Mouse (Mus musculus) WW6 (cell line): ENCODE measurements around the gene Lrrc75b.

Experiments
- DNase-seq: peaks from one replicate; pipeline ENCODE4 v3.0.0-alpha.2; 2013; ENCODE audit warnings: low read depth, low spot score

Lrrc75b gene

DNA sequence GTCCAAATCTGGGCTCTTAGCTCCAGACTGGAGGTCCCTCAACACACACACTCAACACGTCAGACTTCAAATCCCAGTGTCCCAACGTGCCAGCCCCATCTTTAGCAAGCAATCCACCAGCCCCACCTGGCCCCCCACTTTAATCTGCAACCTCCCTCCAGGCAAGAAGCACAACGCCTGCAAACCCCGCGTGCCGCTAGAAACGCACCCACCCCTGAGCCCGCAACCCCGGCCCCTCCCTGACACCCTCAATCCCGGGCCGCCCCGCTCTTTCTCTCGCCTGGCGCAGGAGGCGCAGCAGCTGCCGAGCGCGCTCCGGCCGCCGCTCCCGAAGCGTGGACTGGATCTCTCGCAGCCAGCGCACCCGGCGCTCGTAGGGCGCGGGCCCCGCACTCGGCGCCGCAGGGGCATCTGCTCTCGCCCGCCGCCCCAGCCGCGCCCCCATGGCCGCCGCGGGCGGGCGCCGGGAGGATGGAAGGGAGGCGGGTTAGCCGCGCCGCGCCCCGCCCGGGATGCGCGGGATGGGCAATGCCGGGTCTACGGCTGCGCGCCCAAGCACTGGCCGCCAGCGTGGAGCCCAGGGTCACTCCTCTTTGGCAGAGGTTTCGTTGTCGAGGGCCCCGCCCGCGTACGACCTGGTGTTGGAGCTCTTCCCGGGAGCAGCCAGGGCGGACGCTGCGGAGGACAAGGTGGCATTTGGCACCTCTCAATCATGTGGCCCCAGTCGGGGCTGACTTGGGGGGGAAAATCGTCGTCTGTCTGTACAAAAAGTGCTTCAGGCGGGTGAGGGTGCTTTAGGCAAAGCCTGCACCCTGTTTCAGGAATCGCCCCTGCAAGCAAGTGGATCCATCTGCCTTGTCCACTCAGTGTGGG lies at the start of gene Lrrc75b:
Gene Lrrc75b, minus strand, starts transcription at position 655 of the 873 bp plus-strand sequence.
- no peak for DNase-seq

DNA sequence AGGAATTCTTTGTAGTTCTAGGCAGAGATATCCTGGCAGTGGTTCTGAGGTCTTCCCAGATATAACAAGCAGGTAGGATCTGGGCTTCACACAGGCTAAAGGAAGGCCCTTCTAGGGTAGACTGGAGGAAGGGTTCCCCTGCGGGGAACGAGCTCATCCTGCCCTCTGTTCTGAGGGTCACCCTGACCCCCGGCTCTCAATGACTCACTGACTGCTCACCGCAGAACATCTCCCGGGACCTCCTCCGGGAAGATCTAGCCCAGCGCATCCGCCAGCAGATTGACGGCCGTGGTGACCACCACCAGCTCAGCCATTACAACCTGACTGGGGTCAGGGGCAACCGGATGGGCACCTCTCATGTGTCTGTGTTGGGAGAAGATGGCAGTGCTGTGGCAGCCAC lies 48.8 kb upstream of the Lrrc75b start:
- no peak for DNase-seq

DNA sequence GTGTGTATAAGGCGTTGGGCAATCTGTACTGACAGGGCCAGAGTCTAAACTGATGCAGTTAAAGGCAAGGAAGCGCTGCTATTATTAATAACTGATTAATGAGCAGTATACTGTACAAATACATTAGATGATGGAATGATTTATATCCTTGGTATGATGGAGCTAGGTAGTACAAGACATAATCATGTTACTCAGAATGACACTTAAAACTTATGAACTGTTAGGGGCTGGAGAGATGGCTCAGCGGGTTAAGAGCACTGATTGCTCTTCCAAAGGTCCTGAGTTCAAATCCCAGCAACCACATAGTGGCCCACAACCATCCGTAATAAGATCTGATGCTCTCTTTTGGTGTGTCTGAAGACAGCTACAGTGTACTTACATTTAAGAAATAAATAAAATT lies 47.1 kb upstream of the Lrrc75b start:
- no peak for DNase-seq

DNA sequence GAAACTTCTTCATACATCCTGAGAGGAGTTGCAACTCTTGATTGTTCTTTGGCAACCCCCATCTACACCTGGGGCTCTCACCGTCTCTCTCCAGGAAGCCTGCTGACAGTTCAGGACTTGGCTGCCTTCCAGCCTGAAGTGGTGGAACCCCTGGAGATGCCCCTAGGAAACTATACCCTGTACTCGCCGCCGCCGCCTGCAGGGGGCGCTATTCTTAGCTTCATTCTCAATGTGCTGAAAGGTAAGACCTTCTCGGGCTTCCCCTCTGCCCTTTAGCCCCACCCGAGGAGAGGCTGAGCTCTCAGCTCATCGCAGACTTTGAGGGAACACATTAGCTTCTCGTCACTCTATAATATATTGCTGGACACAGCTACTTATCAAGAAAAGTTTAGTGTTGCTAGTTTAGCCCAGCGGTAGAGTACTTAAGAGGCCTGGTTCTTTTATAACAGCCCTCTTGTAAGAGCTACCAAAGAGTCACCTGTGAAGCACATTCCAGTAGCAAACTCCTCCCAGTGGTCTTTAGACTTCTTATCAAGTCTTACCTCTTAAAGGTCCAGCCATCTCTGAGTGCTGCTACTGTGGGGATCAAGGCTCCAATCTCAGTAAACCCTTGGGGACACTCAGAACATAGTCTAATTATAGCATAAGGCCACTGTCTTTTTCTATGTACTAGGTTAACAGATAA lies 45.2 kb upstream of the Lrrc75b start:
- peak; percentile 42 for DNase-seq

DNA sequence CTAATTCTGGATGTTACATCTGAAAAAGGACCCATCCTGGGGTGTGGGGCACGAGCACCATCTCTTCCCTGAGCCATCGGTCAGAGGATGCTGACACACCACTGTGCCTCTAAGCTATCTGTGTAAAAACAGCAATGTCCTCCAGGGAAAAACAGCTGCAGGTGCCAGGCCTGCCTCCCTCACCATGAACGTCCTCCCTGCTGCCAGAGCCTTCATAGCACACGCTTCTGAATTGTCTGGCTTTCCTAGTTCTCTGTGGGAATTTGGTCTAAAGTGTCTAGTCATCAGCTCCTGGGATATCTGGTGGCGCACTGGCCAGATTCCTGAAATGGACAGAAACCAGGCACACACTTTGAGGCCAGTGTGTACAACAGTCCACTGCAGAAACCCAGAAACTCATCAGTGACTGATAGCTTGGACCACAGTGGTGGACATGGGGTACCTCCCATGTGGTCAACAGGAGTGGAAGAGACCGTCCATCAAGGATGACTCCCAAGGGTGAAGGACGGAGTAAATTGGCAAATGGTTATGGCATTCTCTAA lies 40.1 kb upstream of the Lrrc75b start:
- no peak for DNase-seq

DNA sequence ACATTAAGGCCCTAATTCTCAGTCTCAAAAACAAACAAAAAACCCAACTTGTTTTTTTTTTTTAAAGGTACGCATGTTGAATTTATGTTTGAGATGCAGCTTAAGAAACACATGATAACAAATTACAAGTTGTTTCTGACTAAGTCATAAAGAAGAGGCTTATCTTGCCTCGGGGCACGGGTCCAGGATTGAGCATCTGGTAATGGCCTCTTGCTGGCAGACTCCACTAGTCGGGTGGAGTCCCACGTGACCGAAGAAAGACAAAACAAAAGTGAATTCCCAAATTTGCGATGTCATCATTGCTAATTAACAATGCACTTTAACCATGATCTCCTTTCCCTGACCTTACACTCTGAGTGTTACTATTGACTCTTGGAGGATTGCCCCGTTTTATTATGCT lies 35.9 kb upstream of the Lrrc75b start:
- no peak for DNase-seq

DNA sequence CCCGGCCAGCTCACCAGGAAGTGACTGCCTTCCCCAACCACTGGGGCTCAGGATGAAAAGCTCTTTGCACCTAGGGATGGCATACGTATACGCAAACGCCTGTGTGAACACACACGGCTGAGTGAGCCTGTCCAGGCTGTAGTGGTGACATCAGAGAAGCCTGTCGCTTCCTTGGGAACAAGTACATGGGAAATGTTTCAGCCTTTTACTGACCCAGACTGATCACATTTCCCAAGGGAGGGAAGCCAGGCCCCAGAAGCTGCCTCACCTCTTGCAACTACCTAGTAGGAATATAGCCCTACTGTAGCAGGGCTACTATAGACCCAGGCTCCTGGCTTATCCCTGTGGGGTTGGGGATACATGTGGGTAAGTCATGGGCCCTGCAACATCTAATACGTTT lies 32.5 kb upstream of the Lrrc75b start:
- DNase-seq: no peak

DNA sequence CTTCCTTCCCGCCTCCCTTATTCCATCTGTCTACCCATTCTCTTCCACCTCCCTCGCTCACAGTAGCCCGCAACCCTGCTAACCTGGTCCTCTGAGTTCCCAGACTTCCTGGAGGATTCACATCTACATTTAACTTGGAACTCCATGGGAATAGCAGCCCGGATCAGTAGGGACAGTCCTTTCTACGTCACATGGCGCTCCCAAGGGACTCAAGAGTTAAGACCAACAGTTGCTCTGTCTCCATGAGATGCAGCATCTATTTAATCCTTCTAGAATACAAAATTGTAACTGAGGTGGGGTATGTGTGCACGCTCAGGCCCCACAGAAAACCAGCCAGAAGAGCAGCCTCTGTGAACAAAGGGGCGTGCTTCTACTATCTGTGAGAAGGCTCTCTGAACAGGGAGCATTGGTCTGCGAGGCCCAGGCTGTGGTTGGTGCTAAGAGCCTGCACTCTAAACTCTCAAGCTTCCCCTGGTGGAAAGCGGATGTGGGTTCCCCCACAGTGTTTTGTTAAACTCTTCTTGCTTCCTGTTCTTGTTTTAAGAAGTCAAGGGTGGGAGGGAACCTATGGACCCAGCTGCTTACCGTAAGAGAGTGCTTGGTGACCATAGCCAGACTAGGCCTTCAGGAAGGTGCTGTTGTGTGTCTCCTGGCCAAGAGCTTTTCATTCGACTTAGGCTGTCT lies 31.2 kb upstream of the Lrrc75b start:
- DNase-seq: no peak

DNA sequence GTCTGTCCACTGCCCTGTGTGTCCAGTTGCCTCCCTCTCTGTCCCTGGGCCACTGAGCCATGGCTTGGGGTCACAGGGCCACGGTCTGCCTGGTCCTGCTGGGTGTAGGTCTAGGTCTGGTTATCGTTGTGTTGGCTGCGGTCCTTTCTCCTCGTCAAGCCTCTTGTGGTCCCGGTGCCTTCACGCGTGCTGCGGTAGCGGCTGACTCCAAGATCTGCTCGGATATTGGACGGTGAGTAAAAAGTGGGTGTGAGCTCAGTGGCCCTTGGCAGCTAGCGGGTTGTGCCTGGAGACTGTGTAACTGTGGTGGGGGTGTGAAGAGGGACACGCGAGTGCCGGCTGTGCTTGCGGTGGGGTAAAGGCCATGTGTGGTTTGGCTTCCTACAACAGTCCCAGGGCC lies 29.5 kb upstream of the Lrrc75b start:
- DNase-seq: no peak

DNA sequence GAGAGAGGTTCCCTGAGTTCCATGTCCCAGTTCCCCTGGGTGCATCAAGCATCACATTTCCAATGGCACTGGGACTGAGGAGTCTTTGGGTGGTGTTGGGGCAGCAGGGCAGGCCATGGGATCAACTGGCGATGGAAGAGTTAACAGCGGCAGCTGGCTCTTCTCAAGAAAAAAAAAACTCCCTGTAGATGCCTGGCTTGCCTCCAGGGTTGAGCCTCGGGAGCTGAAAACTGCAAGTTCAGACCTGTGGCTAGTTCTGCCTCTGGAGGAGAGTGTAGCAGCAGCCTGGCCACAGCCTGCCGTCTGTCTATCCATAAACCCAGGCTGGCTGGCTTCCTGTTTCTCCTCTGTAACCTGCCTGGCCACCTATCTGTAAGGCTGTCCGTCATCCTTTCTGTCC lies 29.0 kb upstream of the Lrrc75b start, which contains the start of gene Ggt5:
Gene Ggt5, plus strand, starts transcription at position 212 of the 400 bp plus-strand sequence.
- no peak for DNase-seq

DNA sequence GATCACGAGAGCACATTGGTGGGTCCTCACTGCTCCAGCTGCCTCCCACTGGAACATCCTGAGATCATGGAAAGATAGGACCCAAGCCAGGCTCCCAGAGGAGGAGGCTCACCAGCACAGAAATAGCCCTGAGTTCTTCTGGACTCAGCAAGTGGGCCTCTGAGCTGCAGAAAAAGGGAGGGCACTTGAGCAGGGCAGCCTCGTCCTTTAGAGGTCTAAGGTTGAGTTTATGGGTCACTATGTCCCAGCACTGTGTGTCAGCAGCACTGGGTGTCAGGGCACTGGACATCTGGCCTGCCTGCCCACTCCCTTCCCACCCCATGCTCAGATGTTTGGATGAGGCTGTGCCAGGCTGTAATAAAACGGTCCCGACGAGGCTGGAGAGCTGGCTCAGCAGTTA lies 28.2 kb upstream of the Lrrc75b start:
- no peak for DNase-seq

DNA sequence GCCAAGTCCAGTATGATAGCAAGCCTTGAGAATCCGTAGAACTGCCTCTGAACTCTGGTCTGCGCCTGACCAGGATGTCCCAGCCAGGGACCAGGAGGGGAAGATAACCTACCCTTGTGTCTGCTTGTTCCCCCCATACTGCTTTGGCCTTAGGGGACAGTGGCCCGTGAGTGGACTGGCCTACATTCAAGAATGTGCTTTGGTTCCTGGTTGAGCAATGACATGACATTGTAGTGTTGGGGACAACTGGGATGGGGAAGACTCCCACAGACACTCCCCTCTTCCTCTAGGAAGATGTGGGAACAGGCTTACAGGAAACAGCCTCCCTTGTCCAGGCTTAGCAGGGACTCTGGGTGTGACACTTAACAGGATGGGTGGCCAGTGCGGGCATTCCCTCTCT lies 27.7 kb upstream of the Lrrc75b start:
- DNase-seq: no peak

DNA sequence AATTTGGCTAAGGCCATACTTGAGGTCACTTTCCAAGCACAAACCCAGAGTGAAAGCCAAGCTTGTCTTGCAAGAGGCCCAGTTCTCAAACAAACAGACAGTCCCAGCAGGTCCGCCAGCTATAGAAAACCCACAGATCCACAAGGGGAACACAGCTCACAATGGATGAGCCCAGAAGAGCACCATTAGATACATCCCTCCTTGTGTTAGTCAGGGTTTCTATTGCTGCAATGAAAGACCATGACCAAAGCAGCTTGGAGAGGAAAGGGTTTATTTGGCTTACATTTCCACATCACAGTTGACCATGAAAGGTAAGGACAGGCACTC lies 26.4 kb upstream of the Lrrc75b start:
- DNase-seq: no peak

DNA sequence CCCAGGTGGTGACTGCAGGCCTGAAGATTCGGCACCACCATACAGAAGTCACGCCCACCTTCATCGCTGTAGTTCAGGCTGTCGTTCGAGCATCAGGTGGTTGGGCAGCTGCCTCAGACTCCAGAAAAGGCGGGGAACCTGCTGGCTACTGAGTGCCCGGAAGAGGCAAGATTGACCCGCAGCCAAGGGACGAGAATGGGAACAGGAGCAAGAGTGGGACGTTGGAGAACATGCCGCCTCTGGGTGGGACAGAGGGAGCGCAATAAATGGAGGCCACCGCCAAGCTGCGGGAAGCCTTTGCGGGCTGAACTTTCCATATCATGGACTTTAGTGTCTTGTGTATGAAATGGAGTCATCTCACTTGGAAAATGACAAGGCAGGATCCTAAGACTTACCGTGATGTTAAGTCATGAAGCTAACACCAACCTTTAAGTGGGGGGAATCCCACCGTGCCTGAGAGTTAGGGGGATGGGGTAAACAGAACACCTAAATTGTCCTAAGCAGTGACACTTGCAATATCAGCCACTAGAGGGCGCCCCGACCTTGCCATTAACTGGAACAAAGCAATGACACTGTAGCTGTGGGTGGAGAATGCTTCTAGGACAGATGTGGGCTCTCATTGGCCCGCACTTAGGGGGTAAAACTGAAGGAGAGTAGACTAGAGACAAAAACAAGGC lies 25.9 kb upstream of the Lrrc75b start:
- DNase-seq: peak; percentile 70

DNA sequence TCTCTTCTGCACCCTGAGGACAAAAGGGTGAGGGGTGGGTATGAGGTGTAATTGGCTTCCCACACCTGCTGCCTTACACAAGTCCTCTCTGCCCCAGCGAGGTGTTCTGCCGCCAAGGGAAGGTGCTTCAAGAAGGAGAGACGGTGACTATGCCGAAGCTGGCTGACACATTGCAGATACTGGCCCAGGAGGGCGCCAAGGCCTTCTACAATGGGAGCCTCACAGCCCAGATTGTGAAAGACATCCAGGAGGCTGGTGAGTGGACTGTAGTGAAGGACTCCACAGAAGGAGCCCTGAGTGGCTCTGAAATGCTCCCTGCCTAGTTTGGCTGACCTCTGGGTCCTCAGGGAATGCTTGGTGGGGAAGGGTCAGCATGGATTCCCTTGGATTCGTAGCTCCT lies 19.0 kb upstream of the Lrrc75b start:
- DNase-seq: no peak

DNA sequence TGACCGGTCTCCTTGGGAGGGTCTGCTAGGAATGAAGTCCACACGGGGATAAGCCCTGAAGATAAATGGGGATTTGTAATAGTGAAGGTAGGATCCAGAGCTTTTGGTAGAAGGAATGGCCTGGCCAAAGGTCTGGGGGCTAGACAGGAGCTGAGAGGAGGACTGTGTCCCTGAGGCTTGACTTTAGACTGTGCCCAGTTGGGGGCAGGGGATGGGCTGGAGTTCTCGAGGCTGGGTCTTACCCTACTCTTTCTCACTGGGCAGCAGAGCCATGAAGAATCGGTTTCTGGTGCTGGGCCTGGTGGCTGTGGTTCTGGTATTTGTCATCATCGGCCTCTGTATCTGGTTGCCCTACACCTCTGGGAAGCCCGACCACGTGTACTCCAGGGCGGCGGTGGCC lies 13.8 kb upstream of the Lrrc75b start:
- no peak for DNase-seq

DNA sequence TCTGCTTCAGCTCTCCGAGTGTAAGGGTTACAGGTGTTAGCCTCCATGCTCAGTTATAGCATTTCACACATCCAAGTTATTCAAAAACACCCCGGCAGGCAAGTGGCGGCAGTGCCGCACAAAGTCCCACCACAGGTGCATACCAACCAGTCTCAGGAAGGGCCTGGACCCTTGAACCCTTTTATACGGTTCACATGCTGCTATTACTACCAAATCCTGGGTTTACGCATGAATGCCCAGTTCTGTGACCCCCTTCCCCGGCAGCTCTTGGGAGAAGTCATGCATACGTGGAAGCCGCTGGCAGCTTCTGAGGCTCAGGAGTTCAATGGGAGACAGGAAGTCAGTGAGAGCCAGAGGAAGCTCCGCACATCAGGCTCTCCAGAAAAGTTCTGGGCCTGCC lies 13.1 kb upstream of the Lrrc75b start:
- DNase-seq: no peak

DNA sequence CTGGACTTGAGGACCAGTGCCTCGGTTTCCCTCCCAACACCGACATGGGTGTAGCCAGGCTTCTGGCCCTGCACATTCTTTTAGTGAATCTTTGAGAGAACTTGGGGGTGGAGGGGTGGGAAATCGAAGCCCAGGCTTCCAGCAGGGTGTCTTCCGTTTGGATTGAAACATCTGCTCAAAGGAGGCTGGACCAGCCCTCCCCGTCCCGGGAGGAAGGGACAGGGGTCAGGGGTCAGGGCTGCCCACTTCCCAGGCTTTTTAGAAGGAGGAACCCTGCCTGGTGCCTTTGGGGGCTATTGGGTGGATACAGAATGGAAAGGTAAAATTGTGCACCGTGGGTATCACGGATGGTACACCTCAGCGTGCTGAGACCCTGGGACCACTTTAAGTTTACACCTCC lies 11.8 kb upstream of the Lrrc75b start:
- DNase-seq: no peak

DNA sequence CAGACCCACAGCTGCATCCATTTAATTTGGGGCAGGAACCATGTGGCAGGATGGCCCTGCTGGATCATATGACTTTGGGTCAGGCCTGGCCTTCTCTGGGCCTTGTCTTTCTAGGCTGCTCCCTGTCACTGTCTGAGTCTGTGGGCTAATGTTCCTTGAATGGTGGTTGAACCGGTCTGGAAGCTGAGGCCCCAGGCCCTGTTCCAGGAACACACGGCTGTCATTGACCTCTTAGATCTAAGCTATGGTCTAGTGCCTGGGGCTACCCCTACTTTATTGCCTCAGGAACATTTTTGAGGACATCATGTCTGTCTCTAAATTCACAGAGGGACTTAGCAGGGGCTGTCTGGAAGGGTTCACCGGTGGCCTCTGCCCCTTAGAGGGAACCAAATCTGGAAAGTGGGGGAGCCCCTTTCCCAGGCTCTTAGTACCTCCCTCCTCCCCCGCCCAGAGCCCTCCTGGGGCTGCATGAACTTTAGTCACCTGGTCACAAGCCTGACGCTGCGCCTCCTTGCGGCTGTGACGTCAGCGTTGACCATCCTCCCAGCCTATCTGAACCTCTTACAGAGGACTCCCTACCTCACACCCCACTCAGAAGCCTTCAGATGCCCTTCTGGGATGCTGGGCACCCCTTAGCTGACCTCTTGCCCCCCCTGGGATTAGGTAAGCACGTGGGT lies 11.0 kb upstream of the Lrrc75b start:
- DNase-seq: no peak

DNA sequence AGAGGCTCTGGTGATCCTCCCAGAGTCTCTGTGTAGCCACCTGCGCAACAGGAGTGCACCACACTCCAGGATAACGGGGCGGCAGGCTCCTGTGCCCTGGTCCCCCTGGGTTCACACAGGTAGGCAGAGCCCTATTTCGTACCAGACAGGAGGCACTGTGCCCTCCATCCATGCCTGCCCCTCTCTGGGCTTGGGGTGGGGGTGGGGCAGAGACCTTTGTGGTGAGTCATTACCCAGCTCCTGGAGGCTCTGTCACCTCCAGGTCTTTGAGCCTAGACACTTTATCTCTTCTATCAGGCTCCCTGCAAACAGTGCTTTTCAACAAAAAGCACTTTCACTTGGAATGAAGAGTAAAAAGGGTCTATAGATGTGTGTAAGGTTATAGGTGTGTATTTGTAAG lies 8.7 kb upstream of the Lrrc75b start:
- DNase-seq: no peak

DNA sequence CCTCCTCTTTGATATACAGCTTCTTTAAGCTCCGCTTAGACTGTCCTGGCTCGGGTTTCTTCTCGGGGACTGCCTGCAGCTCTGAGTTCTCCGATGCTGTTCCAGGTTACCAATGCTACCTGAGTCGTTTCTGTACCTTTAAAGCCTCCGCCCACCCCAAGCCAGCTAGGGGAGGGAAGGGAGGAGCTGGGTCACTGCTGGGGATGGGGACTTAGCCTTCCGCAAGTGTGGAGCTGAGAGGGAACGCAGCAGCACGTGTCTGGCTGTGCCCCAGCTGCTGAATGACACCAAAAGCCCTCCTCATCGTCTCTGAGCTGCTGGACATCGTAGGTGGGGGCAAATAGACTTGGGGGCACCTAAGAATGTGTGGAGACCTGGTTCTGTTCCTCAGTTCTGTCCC lies 8.3 kb upstream of the Lrrc75b start:
- no peak for DNase-seq
